Mouse (Mus musculus) forebrain, embryonic 10.5 days (tissue): Measurements from ENCODE around the gene Cish. TPM values are rescaled to one million over a fixed set of nuclear protein-coding genes. Genes with fewer than 3 reads are reported as not detected.

Source experiments
- DNase-seq: peaks from one replicate; pipeline ENCODE4 v3.0.0-alpha.2; 2017; ENCODE audit warnings: low spot score; ENCODE audit errors: extremely low spot score
- H3K27ac ChIP-seq: fragments of 300-500 bp; sonication (generic); 2 replicates; pipeline ENCODE4 v1.5.1; 2016; ENCODE audit warnings: mild to moderate bottlenecking
- H3K27me3 ChIP-seq: fragments of 300-500 bp; sonication (generic); 2 replicates; pipeline ENCODE4 v1.6.1; 2016; ENCODE audit warnings: mild to moderate bottlenecking; ENCODE audit not compliant: poor library complexity, severe bottlenecking
- H3K36me3 ChIP-seq: fragments of 300-500 bp; sonication (generic); replicated peaks from 2 replicates; pipeline ENCODE4 v1.6.1; 2016; ENCODE audit warnings: mild to moderate bottlenecking, moderate library complexity
- H3K4me1 ChIP-seq: fragments of 300-500 bp; sonication (generic); 2 replicates; pipeline ENCODE4 v1.6.1; 2016
- H3K4me3 ChIP-seq: fragments of 300-500 bp; sonication (generic); 2 replicates; pipeline ENCODE4 v1.5.1; 2016; ENCODE audit warnings: mild to moderate bottlenecking, moderate library complexity
- H3K9me3 ChIP-seq: fragments of 300-500 bp; sonication (generic); 2 replicates; pipeline ENCODE4 v1.6.1; 2016; ENCODE audit warnings: mild to moderate bottlenecking, moderate library complexity
- WGBS: fragments of 180-500 bp; shearing (Covaris S2); methylation state at CpG from one replicate; pipeline ENCODE4 v1.1.7; 2016; 5-methylcytosine and 5-hydroxymethylcytosine counted together
- polyA plus RNA-seq: library from polyadenylated mRNA; unstranded; fragments of >200 nt; fragmentation: Nextera tagmentation; extraction: Ambion mirVana; gene quantifications from 2 replicates; pipeline ENCODE4 v1.2.1, GENCODE M21; 2016

Cish gene
- polyA plus RNA-seq, 1 experiment from 2014 or later, result 7.6 TPM

DNA sequence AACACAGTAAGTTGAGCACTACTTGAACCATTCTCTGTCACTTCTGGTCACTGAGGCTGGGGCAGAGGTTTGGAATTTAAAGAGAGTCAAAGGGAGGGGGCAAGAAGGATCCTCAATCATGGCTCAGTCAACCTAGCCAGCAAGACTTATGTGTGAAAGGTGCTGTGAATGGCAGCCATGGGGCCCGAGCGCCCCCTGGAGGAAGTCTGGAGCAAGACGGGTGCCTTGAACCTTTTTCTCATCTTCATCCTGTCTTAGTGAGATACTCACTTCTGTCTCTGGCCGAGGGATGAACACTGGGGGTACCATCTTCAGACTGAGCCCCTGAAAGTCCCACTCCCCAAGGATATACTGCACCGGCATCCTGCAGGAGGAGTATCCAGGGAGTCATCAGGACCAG lies 40.1 kb downstream of the Cish start:
- DNase-seq, result peak; percentile 57
- no peak overlapping the region for H3K27ac ChIP-seq
- H3K27me3 ChIP-seq, result peaks cover under 1% of the 10 kb centered on the region
- H3K4me3 ChIP-seq, result no peak overlapping the region
- H3K36me3 ChIP-seq, result peaks cover 14% of the 10 kb centered on the region
- H3K9me3 ChIP-seq, result no peaks in the 10 kb centered on the region
- WGBS, result 11% methylated on average over 5 of the region's 5 CpGs
- H3K4me1 ChIP-seq, result peaks cover 40% of the 10 kb centered on the region

DNA sequence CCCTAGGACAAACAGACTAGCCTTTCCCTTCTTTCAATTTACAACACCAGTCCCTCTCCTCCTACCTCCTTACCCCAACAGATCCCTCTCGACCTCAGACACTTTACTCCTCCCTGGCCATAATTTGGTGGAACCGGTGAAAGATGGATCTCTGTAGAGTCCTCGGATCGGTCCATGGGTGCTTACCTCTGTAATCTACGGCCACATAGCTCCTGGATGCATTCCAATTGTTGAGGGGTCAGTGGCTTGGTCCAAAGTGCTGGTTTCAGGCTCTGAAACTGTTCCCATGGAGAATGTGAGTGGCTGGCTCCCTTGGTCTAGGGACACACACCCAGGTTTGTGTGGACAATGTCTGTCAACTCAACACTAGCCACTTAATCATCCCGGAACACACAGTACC lies 40.6 kb downstream of the Cish start:
- Histone ChIP-seq H3K27me3 (peaks cover 5% of the 10 kb centered on the region), H3K36me3 (peaks cover 13% of the 10 kb centered on the region), H3K27ac (no peak overlapping the region), H3K4me3 (no peak overlapping the region), H3K4me1 (peaks cover 45% of the 10 kb centered on the region), H3K9me3 (no peaks in the 10 kb centered on the region)
- no peak for DNase-seq
- WGBS, result 92% methylated on average over 6 of the region's 6 CpGs

DNA sequence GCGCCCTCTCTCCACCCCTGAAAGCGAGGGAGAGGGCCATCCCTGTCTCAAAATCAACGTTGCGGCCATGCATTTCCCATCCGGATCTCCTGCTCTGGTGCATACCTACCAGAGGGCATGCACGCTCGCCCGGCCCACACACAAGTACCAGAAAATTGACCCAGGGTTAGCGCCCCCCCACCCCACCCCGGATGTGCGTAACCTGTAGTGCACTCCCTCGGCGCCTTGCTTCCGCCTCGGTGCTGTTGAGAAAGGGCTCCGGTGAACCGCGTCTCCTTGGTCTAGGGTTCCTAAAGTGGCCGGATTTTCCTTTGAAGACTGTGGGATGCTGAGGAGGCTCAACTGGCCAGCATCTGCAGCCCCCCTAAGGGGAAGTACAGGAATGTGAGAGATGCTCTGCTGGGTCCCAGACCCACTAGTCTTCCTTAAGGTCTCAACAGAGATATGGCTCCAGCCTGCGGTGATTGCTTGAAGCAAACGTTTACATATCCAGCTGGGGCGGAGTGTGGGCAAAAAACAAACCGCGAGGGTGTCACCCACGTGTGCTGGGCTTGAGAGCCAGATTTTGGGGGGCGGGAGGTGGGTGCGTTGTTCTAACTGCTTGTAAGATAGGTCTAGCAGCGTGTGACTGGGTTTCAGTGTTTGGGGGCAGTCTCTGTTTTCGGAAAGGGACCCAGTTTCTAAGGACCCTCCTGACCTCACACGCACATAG lies 42.5 kb downstream of the Cish start, which contains the start of gene Hemk1:
Gene Hemk1 (minus strand): TSS at position 179 of the 712 bp plus-strand sequence.
- Histone ChIP-seq H3K27ac (peak within 1 kb of the TSS; percentile 88), H3K9me3 (no peaks in the 10 kb centered on the region), H3K4me3 (peak within 1 kb of the TSS; percentile 72), H3K36me3 (no peaks in the 10 kb centered on the region), H3K27me3 (peaks cover 25% of the 10 kb centered on the region), H3K4me1 (peaks cover 46% of the 10 kb centered on the region)
- DNase-seq, result peak; percentile 86
- 5% methylated on average over 30 of the region's 30 CpGs for WGBS

DNA sequence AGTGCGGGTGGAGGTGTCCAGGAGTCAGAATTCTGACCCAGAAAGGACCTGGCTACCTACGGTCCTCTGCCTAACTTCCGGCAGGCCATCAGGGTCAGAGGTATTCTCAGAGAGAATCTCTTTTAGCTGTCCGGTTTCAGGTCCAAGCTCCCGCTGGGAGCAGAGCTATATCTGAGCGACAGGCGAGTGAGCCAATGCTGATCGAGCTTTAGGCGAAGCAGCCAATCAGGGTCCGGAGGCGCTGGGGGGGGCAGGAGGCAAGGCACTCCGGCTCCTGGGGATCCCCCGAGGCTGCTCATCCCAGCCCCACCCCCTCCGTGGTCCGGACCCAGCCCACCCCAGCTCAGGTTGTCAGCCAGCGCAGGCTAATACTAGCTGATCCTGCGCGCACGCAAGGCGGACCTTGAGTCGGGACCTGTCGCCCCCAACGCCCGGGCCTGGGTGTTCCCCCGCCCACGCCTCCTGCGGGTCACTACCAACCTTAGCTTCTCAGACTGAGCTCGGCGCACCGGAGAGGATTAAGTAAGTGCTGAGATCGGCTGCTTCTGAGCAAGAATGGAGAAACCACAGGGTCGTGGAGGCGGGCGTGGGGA lies 44.5 kb downstream of the Cish start, which contains the start of gene 6430571L13Rik:
Gene 6430571L13Rik (plus strand): TSS at position 336 of the 593 bp plus-strand sequence.
- Histone ChIP-seq H3K27ac (peak within 1 kb of the TSS; percentile 83), H3K9me3 (no peaks in the 10 kb centered on the region), H3K27me3 (peaks cover 35% of the 10 kb centered on the region), H3K4me1 (peaks cover 46% of the 10 kb centered on the region), H3K36me3 (no peaks in the 10 kb centered on the region), H3K4me3 (peak within 1 kb of the TSS; percentile 76)
- DNase-seq, result peak; percentile 91
- WGBS, result under 1% methylated on average over 34 of the region's 34 CpGs

DNA sequence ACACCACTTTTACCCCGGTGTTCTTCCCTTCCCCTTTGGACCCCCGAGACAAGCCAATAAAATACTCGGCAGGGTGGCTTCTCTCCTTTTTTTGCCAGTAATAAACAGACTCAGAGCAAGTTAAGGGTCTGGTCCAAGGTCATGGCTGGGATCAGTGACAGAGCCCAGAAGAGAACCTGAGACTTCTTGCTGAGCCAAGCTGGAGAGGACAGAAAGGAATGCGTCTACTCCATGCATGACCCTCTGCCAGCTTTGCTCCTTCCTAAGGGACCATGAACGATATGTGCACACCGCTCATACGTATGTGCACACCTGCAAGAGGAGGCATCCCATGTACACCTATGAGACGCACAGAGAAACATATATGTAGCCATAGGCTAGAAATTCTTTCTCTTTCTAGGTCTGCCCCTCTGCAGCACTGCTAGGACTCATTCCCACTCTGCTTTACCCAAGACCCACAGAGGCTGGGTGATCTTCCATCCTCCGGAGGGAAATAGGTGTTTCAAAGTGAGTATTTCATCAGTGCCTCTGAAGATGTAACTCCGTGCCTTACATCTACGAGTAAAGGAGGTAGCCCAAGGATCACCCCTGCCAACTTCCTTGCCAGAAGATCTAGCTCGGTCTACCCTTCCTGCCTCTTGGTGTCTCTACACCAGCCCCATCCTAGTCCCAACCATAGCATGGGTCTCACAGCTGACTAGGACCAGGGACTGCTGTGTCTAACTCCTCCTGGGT lies 45.3 kb downstream of the Cish start:
- H3K4me3 ChIP-seq, result peak overlapping the region; percentile 76
- peaks cover 35% of the 10 kb centered on the region for H3K27me3 ChIP-seq
- no peaks in the 10 kb centered on the region for H3K36me3 ChIP-seq
- DNase-seq, result no peak
- H3K4me1 ChIP-seq, result peaks cover 46% of the 10 kb centered on the region
- H3K9me3 ChIP-seq, result no peaks in the 10 kb centered on the region
- peak overlapping the region; percentile 83 for H3K27ac ChIP-seq
- WGBS, result 56% methylated on average over 12 of the region's 12 CpGs

DNA sequence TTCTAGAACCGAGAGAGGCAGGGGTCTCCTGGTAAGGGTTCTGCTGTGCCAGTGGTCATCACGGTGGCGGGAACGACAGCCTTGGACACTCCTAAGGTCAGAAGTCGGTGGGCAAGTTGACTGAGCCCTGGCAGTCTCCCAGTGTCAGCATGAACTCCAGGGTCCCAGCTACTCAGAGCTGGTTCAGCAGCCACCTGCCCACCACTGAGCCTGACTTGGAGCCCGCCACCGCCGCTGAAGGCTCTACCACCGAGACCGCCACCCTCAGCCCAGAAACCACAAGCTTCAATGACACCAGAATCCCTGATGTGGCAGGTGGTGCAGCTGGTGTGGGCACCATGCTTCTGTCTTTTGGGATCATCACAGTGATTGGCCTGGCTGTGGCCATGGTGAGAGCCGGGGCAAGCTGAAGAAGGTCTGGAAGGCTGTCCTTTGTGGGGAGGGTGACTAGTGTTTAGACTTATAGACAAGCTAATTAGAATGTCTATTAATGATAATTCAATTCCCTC lies 46.4 kb downstream of the Cish start:
- H3K27me3 ChIP-seq, result peaks cover 35% of the 10 kb centered on the region
- no peak for DNase-seq
- 93% methylated on average over 11 of the region's 11 CpGs for WGBS
- H3K36me3 ChIP-seq, result no peaks in the 10 kb centered on the region
- H3K27ac ChIP-seq, result no peak overlapping the region
- H3K4me3 ChIP-seq, result no peak overlapping the region
- H3K4me1 ChIP-seq, result peaks cover 42% of the 10 kb centered on the region
- no peaks in the 10 kb centered on the region for H3K9me3 ChIP-seq

DNA sequence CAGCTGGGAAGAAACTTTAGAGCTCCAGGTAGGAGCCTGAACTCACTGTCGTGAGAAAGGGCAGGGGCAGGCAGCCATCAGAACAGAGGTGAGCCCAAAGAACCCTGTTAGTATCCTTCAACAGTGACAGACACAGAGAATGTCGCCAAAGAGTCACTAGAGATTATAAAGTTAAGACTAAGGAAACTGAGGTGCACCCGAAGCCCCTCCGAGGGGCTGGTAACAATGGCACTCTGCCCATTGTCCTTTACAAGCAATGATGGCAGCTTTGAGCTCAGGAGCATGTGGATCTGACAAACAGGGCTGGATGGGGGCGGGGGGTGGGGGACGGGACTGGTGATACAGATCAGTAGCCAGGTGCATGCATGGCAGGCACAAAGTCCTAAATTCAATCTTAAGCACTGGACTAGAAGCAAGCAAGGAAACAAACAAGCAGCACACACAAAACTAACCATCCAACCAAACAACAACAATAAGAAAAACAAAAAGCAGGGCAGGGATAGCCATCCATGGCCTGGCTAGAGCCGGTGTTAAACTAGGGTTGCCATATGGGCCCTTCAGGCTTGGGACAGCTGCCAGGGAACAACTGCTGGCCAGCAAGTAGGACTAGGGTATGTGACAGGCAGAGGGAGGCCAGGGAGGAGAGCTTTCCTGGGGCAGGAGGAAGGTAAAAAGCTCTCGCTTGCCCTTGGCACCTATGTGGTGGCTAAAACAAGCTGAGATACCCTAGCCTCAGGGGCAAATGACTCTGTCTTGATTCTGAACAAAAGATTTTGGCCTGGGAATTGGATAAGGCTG lies 47.5 kb downstream of the Cish start:
- no peaks in the 10 kb centered on the region for H3K9me3 ChIP-seq
- no peak overlapping the region for H3K27ac ChIP-seq
- WGBS, result 78% methylated on average over 8 of the region's 8 CpGs
- peaks cover 35% of the 10 kb centered on the region for H3K4me1 ChIP-seq
- no peaks in the 10 kb centered on the region for H3K36me3 ChIP-seq
- no peak overlapping the region for H3K4me3 ChIP-seq
- peaks cover 35% of the 10 kb centered on the region for H3K27me3 ChIP-seq
- no peak for DNase-seq

DNA sequence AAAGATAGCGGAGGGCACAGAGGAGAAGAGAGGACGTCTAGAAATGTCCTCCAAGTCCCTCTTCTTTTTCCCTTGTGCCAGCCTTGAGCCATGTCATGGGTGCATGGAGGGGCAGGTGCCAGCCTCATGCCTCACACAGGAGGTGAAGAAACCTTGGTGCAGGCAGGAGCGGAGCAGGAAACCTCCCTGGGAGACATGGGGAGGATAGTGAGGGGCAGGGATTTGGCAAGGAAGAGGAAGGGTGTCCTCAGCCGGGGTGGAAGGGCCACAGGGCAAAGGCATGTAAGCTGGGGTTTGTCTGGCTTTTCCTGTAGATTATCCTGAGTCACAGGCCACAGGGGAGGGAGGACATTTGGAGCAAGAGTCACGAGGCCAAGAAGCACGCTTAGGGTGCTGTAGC lies 48.2 kb downstream of the Cish start:
- H3K36me3 ChIP-seq, result no peaks in the 10 kb centered on the region
- no peak overlapping the region for H3K4me3 ChIP-seq
- H3K27me3 ChIP-seq, result peaks cover 35% of the 10 kb centered on the region
- WGBS, result 77% methylated on average over 6 of the region's 6 CpGs
- H3K4me1 ChIP-seq, result peaks cover 29% of the 10 kb centered on the region
- H3K9me3 ChIP-seq, result no peaks in the 10 kb centered on the region
- H3K27ac ChIP-seq, result no peak overlapping the region
- no peak for DNase-seq

DNA sequence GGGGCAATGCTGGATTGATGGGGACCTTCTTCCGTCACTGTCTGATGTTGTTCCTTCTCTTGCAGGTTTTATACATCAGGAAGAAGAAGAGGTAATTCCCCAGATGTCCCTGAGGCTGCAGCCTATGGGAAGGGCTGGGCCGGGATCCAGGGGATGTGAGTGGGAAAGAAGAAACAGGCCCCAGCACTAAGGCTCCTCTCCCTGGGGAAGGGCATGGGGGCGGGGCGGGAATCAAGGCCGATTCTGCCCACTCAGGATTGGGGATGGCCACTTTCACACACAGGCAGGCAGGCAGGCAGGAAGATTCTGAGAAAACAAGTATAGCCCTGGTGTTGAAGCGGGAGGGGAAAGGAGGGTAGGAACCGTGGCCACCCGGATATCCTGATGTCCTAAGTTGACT lies 50.3 kb downstream of the Cish start:
- no peak for DNase-seq
- H3K36me3 ChIP-seq, result no peaks in the 10 kb centered on the region
- WGBS, result 88% methylated on average over 8 of the region's 8 CpGs
- H3K4me1 ChIP-seq, result peaks cover 16% of the 10 kb centered on the region
- H3K27me3 ChIP-seq, result peaks cover 33% of the 10 kb centered on the region
- no peak overlapping the region for H3K4me3 ChIP-seq
- H3K9me3 ChIP-seq, result no peaks in the 10 kb centered on the region
- no peak overlapping the region for H3K27ac ChIP-seq

DNA sequence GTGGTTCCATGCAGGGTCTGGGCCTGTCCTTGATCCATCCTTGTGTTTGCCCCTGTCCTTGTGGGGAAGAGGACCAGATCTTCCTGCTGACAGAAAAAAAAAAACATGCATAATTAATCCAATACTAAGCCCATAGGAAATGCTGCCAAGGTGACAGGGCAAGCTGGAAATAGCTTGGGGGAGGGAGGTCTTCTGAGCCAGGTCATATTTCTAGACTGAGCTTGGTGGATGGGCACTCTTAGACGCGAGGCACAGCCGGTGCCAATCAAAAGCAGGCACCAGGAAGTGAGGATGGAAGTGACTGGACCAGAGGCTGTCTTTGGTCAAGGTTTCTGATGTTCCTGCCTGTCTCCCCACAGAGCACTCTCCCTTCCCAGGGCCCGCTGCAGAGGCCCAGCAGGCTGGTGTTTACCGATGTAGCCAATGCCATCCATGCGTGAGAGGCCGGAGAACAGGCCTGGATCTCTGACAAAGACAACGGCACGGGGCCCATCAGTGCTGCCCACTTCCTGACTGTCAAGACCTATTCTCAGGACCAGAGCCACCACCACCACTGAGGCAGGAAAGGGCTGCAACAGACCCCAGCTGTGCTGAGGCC lies 51.9 kb downstream of the Cish start:
- Histone ChIP-seq H3K27ac (no peak overlapping the region), H3K36me3 (no peaks in the 10 kb centered on the region), H3K27me3 (peaks cover 17% of the 10 kb centered on the region), H3K4me1 (peaks cover 19% of the 10 kb centered on the region), H3K9me3 (no peaks in the 10 kb centered on the region), H3K4me3 (no peak overlapping the region)
- WGBS, result 82% methylated on average over 9 of the region's 9 CpGs
- no peak for DNase-seq

DNA sequence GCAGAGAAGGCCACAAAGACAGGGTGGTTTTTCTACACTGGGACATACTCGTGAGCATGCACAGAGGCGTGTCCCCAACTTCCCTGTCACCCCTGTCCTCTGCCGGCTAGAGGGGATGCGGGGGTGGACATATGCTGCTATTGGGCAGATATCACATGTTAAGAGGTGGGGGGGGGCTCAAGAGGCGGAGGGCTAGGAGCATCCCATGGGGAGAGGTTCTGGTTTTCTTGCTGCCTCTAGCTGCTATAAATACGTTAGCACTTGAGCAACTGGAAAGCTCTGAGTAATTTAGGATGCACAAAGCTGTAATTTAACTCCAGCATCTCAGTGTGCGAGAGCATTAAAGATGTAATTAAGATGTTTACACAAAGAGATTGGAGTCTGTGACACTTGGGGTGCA lies 53.5 kb downstream of the Cish start:
- no peaks in the 10 kb centered on the region for H3K9me3 ChIP-seq
- H3K4me1 ChIP-seq, result peaks cover 19% of the 10 kb centered on the region
- no peaks in the 10 kb centered on the region for H3K36me3 ChIP-seq
- H3K27me3 ChIP-seq, result peaks cover 5% of the 10 kb centered on the region; the same call in 1 of the 2 replicates
- no peak overlapping the region for H3K27ac ChIP-seq
- WGBS, result 73% methylated on average over 7 of the region's 7 CpGs
- DNase-seq, result no peak
- H3K4me3 ChIP-seq, result no peak overlapping the region
